Comparison of ENCODE assay signal across 13 mouse cellular contexts in the genomic region with DNA sequence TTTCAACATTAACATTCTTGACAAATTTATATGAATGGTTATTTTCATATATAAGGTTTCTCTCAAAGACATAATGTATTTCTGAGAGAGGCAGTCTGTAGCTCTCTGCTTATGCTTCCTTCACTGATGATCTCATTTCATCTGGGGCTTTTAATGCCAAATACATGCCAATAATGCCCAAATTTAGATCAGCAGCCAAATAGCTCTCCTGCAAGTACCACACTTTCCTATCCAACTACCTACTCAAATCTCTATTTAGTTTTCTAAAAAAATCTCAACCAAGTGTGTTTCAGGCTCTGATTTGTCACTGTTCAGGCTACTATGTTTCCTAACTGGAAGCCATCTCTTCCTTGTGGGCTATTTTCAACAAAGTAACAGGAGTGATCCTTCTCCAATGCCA.
"Had no signal": no experiment of that assay in that cellular context is flagged by ENCODE, and none has a peak within 500 bp of the region (broad histone marks: within the 10 kb centered on the region; RNA-seq: fewer than 3 reads in every experiment).

No protein-coding gene starts in this region.

- DNase-seq: gastrocnemius, adult 2 months; gastrocnemius, postnatal 10 days; gastrocnemius, postnatal 25 days; heart, adult 18-20 months; heart, postnatal 10 days; heart, postnatal 4 days; kidney, adult 11 months; kidney, adult 2 months; kidney, adult 9 months; kidney, postnatal 14 days; kidney, postnatal 36 days; layer of hippocampus, adult 9-11 months; layer of hippocampus, postnatal 36 days had no signal
